Mouse (Mus musculus) MEL (cell line): ENCODE measurements around the gene Arl6ip5. TPM values are rescaled to one million over a fixed set of nuclear protein-coding genes. Genes with fewer than 3 reads are reported as not detected.
A peak's percentile ranks its signal among the peaks of the same experiment; 100 is the strongest.

Experiments
- DNase-seq: peaks from one replicate; pipeline ENCODE4 v3.0.0; 2011; ENCODE audit warnings: low read depth, low spot score
- H3K27ac ChIP-seq: 2 replicates; pipeline ENCODE4 v1.5.1; 2012; ENCODE audit warnings: low read depth, mild to moderate bottlenecking, control low read depth, low read length, moderate library complexity; ENCODE audit not compliant: control insufficient read depth
- H3K27me3 ChIP-seq, 2 experiments: fragments of 150-350 bp in 1 of 2; sonication (generic) in 1 of 2; 2 replicates each; pipeline ENCODE4 v1.6.1; 2012; ENCODE audit warnings: low read length in 2 of 2, mild to moderate bottlenecking in 2 of 2, improper control_type of control experiment in 1 of 2, moderate library complexity in 1 of 2; ENCODE audit not compliant: insufficient read depth in 2 of 2, control insufficient read depth in 1 of 2
- H3K36me3 ChIP-seq, 2 experiments: 2 replicates each; pipeline ENCODE4 v1.6.1; 2012 to 2014; ENCODE audit warnings: low read length in 2 of 2, improper control_type of control experiment in 1 of 2, inconsistent platforms in 1 of 2, mild to moderate bottlenecking in 1 of 2; ENCODE audit not compliant: insufficient read depth in 2 of 2, control insufficient read depth in 1 of 2
- H3K4me1 ChIP-seq, 2 experiments: fragments of 150-350 bp in 1 of 2; sonication (generic) in 1 of 2; 2 replicates each; pipeline ENCODE4 v1.6.1; 2012; ENCODE audit warnings: low read length in 2 of 2, improper control_type of control experiment in 1 of 2, mild to moderate bottlenecking in 1 of 2; ENCODE audit not compliant: insufficient read depth in 2 of 2, control insufficient read depth in 1 of 2
- H3K4me3 ChIP-seq, 2 experiments: fragments of 150-350 bp in 1 of 2; sonication (generic) in 1 of 2; 2 replicates each; pipeline ENCODE4 v1.5.1; 2012; ENCODE audit warnings: low read depth in 2 of 2, low read length in 2 of 2, mild to moderate bottlenecking in 2 of 2, moderate library complexity in 2 of 2, control low read depth in 1 of 2, improper control_type of control experiment in 1 of 2; ENCODE audit not compliant: control insufficient read depth in 1 of 2, insufficient read depth in 1 of 2
- H3K79me2 ChIP-seq: 2 replicates; pipeline ENCODE4 v1.6.1; 2012; ENCODE audit warnings: mild to moderate bottlenecking, low read length, moderate library complexity; ENCODE audit not compliant: control insufficient read depth, poor library complexity, insufficient read depth
- H3K9ac ChIP-seq: 2 replicates; pipeline ENCODE4 v1.6.1; 2012; ENCODE audit warnings: low read depth, mild to moderate bottlenecking, control low read depth, low read length, moderate library complexity; ENCODE audit not compliant: control insufficient read depth, poor library complexity, severe bottlenecking
- H3K9me3 ChIP-seq: fragments of 150-350 bp; sonication (generic); replicated peaks from 2 replicates; pipeline ENCODE4 v1.6.1; 2012; ENCODE audit warnings: mild to moderate bottlenecking, low read length, improper control_type of control experiment, moderate library complexity; ENCODE audit not compliant: insufficient read depth
- CHD1 ChIP-seq: IDR thresholded peaks from 2 replicates; pipeline ENCODE4 v1.6.1; 2012; ENCODE audit warnings: low read depth, mild to moderate bottlenecking, inconsistent platforms, low read length, improper control_type of control experiment
- CHD2 ChIP-seq: IDR thresholded peaks from 2 replicates; pipeline ENCODE4 v1.6.1; 2011; ENCODE audit warnings: low read length, improper control_type of control experiment
- ELF1 ChIP-seq: IDR thresholded peaks from 2 replicates; pipeline ENCODE4 v1.6.1; 2014; ENCODE audit warnings: low read depth, mild to moderate bottlenecking, inconsistent platforms, low read length, improper control_type of control experiment, moderate library complexity
- EP300 ChIP-seq, 2 experiments: IDR thresholded peaks; 2 replicates each; pipeline ENCODE4 v1.6.1; 2011; ENCODE audit warnings: improper control_type of control experiment in 2 of 2, low read length in 2 of 2, low read depth in 1 of 2, mild to moderate bottlenecking in 1 of 2
- GABPA ChIP-seq: IDR thresholded peaks from 2 replicates; pipeline ENCODE4 v1.6.1; 2012; ENCODE audit warnings: low read depth, mild to moderate bottlenecking, inconsistent platforms, low read length, improper control_type of control experiment, moderate library complexity
- GATA1 ChIP-seq: IDR thresholded peaks from 2 replicates; pipeline ENCODE4 v1.6.1; 2011; ENCODE audit warnings: low read depth, low read length, improper control_type of control experiment
- HCFC1 ChIP-seq: IDR thresholded peaks from 2 replicates; pipeline ENCODE4 v1.6.1; 2012; ENCODE audit warnings: low read depth, mild to moderate bottlenecking, inconsistent platforms, low read length, improper control_type of control experiment, moderate library complexity
- JUND ChIP-seq: IDR thresholded peaks from 2 replicates; pipeline ENCODE4 v1.6.1; 2011; ENCODE audit warnings: low read depth, mild to moderate bottlenecking, improper control_type of control experiment, low read length
- KAT2A ChIP-seq: conservative IDR thresholded peaks from 2 replicates; pipeline ENCODE4 v1.6.1; 2012; ENCODE audit warnings: low read depth, low read length, improper control_type of control experiment, inconsistent platforms
- MAFK ChIP-seq: IDR thresholded peaks from 2 replicates; pipeline ENCODE4 v1.6.1; 2011; ENCODE audit warnings: low read depth, mild to moderate bottlenecking, low read length, improper control_type of control experiment, borderline replicate concordance
- MAX ChIP-seq: IDR thresholded peaks from 2 replicates; pipeline ENCODE4 v1.6.1; 2011; ENCODE audit warnings: low read length, improper control_type of control experiment
- MAZ ChIP-seq: IDR thresholded peaks from 2 replicates; pipeline ENCODE4 v1.6.1; 2012; ENCODE audit warnings: low read depth, mild to moderate bottlenecking, inconsistent platforms, low read length, improper control_type of control experiment
- MEF2A ChIP-seq: IDR thresholded peaks from 2 replicates; pipeline ENCODE4 v1.6.1; 2014; ENCODE audit warnings: low read depth, mild to moderate bottlenecking, inconsistent platforms, low read length, improper control_type of control experiment; ENCODE audit not compliant: poor library complexity, insufficient replicate concordance, severe bottlenecking; ENCODE audit errors: extremely low read depth
- MXI1 ChIP-seq: IDR thresholded peaks from 2 replicates; pipeline ENCODE4 v1.6.1; 2011; ENCODE audit warnings: mild to moderate bottlenecking, low read depth, low read length, improper control_type of control experiment
- MYB ChIP-seq: IDR thresholded peaks from 2 replicates; pipeline ENCODE4 v1.6.1; 2011; ENCODE audit warnings: mild to moderate bottlenecking, low read depth, low read length, improper control_type of control experiment
- MYC ChIP-seq: IDR thresholded peaks from 2 replicates; pipeline ENCODE4 v1.6.1; 2011; ENCODE audit warnings: low read depth, mild to moderate bottlenecking, low read length, improper control_type of control experiment, moderate library complexity
- NELFE ChIP-seq: IDR thresholded peaks from 2 replicates; pipeline ENCODE4 v1.6.1; 2011; ENCODE audit warnings: low read depth, low read length, improper control_type of control experiment
- POLR2A ChIP-seq, 2 experiments: IDR thresholded peaks; 2 replicates each; pipeline ENCODE4 v1.6.1; 2011 to 2012; ENCODE audit warnings: low read length in 2 of 2, mild to moderate bottlenecking in 2 of 2, control low read depth in 1 of 2, improper control_type of control experiment in 1 of 2, low read depth in 1 of 2, moderate library complexity in 1 of 2; ENCODE audit not compliant: control insufficient read depth in 1 of 2, insufficient read depth in 1 of 2, poor library complexity in 1 of 2
- POLR2AphosphoS2 ChIP-seq: IDR thresholded peaks from 2 replicates; pipeline ENCODE4 v1.6.1; 2011; ENCODE audit warnings: low read length, improper control_type of control experiment
- POLR2AphosphoS5 ChIP-seq: IDR thresholded peaks from 2 replicates; pipeline ENCODE4 v1.6.1; 2012; ENCODE audit warnings: low read depth, borderline replicate concordance, mild to moderate bottlenecking, inconsistent platforms, low read length, moderate library complexity, mixed read lengths
- RAD21 ChIP-seq: IDR thresholded peaks from 2 replicates; pipeline ENCODE4 v1.6.1; 2011; ENCODE audit warnings: mild to moderate bottlenecking, low read depth, low read length, improper control_type of control experiment
- TAL1 ChIP-seq: IDR thresholded peaks from 2 replicates; pipeline ENCODE4 v1.6.1; 2012; ENCODE audit warnings: mild to moderate bottlenecking, inconsistent platforms, low read length, moderate library complexity, mixed read lengths
- TBP ChIP-seq: IDR thresholded peaks from 2 replicates; pipeline ENCODE4 v1.8.0; 2011; ENCODE audit warnings: low read depth, low read length, improper control_type of control experiment
- TCF12 ChIP-seq: IDR thresholded peaks from 2 replicates; pipeline ENCODE4 v1.6.1; 2014; ENCODE audit warnings: low read depth, mild to moderate bottlenecking, inconsistent platforms, low read length, improper control_type of control experiment, moderate library complexity
- USF2 ChIP-seq, 2 experiments: IDR thresholded peaks; 2 replicates each; pipeline ENCODE4 v1.6.1; 2011 to 2012; ENCODE audit warnings: improper control_type of control experiment in 2 of 2, low read length in 2 of 2, borderline replicate concordance in 1 of 2, inconsistent platforms in 1 of 2, low read depth in 1 of 2, mild to moderate bottlenecking in 1 of 2; ENCODE audit not compliant: insufficient read depth in 1 of 2
- ZC3H11A ChIP-seq: IDR thresholded peaks from 2 replicates; pipeline ENCODE4 v1.6.1; 2012; ENCODE audit warnings: low read depth, mild to moderate bottlenecking, inconsistent platforms, low read length, improper control_type of control experiment
- ZKSCAN1 ChIP-seq: IDR thresholded peaks from 2 replicates; pipeline ENCODE4 v1.6.1; 2012; ENCODE audit warnings: low read depth, mild to moderate bottlenecking, inconsistent platforms, low read length, improper control_type of control experiment, moderate library complexity
- ZMIZ1 ChIP-seq: IDR thresholded peaks from 2 replicates; pipeline ENCODE4 v1.6.1; 2012; ENCODE audit warnings: low read depth, mild to moderate bottlenecking, inconsistent platforms, low read length, improper control_type of control experiment, moderate library complexity
- ZNF384 ChIP-seq: IDR thresholded peaks from 2 replicates; pipeline ENCODE4 v1.6.1; 2012; ENCODE audit warnings: low read depth, mild to moderate bottlenecking, inconsistent platforms, low read length, improper control_type of control experiment
- polyA plus RNA-seq, 2 experiments: library from polyadenylated mRNA; stranded (reverse) in 1 of 2; unstranded in 1 of 2; fragments of >175 nt in 1 of 2; fragments of >200 nt in 1 of 2; gene quantifications; 2 replicates each; pipeline versions ENCODE4 v1.2.1 to v1.2.4; 2012; ENCODE audit warnings: low replicate concordance in 2 of 2, low read depth in 1 of 2; ENCODE audit not compliant: insufficient read length in 2 of 2, insufficient read depth in 1 of 2, missing spikeins in 1 of 2
- total RNA-seq: library from RNA; depleted of rRNA; stranded (reverse); fragments of 300-350 nt; gene quantifications from 2 replicates; pipeline ENCODE4 v1.2.3, GENCODE M21; 2012

Arl6ip5 gene
- total and polyA plus RNA-seq, 3 experiments: 39.4 to 113 TPM; not detected in 1

GRCm38 (mm10) chr6:97207085-97207484 lies 3.4 kb upstream of the Arl6ip5 start (continued):
- TF ChIP-seq CHD2: no peak

GRCm38 (mm10) chr6:97208406-97208805 lies 2.1 kb upstream of the Arl6ip5 start:
- H3K4me3 ChIP-seq: no peak overlapping the region
- peaks cover 20 to 22% of the 10 kb centered on the region in 2 experiments for H3K4me1 ChIP-seq
- H3K9ac ChIP-seq: no peak overlapping the region
- H3K36me3 ChIP-seq: peaks cover 0 to 41% of the 10 kb centered on the region in 2 experiments; a peak in 2 of 4 replicates
- TF ChIP-seq POLR2AphosphoS5 (no peak), POLR2AphosphoS2 (no peak), ZNF384 (no peak), USF2 (IDR thresholded peaks at IDR 0.05; ENCODE audit: borderline replicate concordance in 1 of 2, insufficient read depth in 1 of 2, low read depth in 1 of 2, low read length in 2 of 2) (no peak), MEF2A (no peak), NELFE (no peak), ELF1 (no peak), MYC (no peak), KAT2A (no peak), ZMIZ1 (no peak), JUND (no peak), TAL1 (no peak)
- no peak overlapping the region for H3K27ac ChIP-seq
- H3K79me2 ChIP-seq: peaks cover 33% of the 10 kb centered on the region
- DNase-seq: no peak
- H3K27me3 ChIP-seq: no peaks in the 10 kb centered on the region
- H3K9me3 ChIP-seq: no peaks in the 10 kb centered on the region

GRCm38 (mm10) chr6:97209201-97209600 lies 1.3 kb upstream of the Arl6ip5 start:
- H3K4me3 ChIP-seq: no peak overlapping the region
- H3K4me1 ChIP-seq: peaks cover 22 to 25% of the 10 kb centered on the region in 2 experiments
- H3K79me2 ChIP-seq: peaks cover 33% of the 10 kb centered on the region
- H3K9me3 ChIP-seq: no peaks in the 10 kb centered on the region
- no peaks in the 10 kb centered on the region for H3K27me3 ChIP-seq
- peak overlapping the region; percentile 66 for H3K9ac ChIP-seq
- DNase-seq: peak; percentile 70
- peak overlapping the region; percentile 85 for H3K27ac ChIP-seq
- peaks cover 0 to 40% of the 10 kb centered on the region in 2 experiments; a peak in 2 of 4 replicates for H3K36me3 ChIP-seq
- TF ChIP-seq MAZ: no peak
- peak; percentile 21; the same call in 1 of the 2 replicates for TF ChIP-seq ZC3H11A
- TF ChIP-seq ZKSCAN1: no peak
- TF ChIP-seq POLR2A (IDR thresholded peaks at IDR 0.05; ENCODE audit: control insufficient read depth in 1 of 2, insufficient read depth in 1 of 2, low read depth in 1 of 2, low read length in 2 of 2, poor library complexity in 1 of 2): no peak
- no peak for TF ChIP-seq GABPA
- no peak for TF ChIP-seq MEF2A
- TF ChIP-seq EP300 (IDR thresholded peaks at IDR 0.05; ENCODE audit: low read depth in 1 of 2, low read length in 2 of 2): no peak
- TF ChIP-seq TCF12: no peak
- TF ChIP-seq ZNF384: no peak
- TF ChIP-seq MAFK: no peak
- peak; percentile 55; the same call in 1 of the 2 replicates for TF ChIP-seq MAX
- TF ChIP-seq ELF1: no peak
- TF ChIP-seq CHD1: no peak
- TF ChIP-seq ZMIZ1: no peak
- TF ChIP-seq POLR2AphosphoS5: no peak
- no peak for TF ChIP-seq GATA1
- TF ChIP-seq CHD2: no peak
- no peak for TF ChIP-seq POLR2AphosphoS2
- no peak for TF ChIP-seq HCFC1
- peak; percentile 48 for TF ChIP-seq RAD21
- peak; percentile 86 for TF ChIP-seq MYC
- TF ChIP-seq TAL1: no peak
- no peak for TF ChIP-seq TBP
- TF ChIP-seq MXI1: peak; percentile 86
- TF ChIP-seq MYB: no peak
